Mouse (Mus musculus): ENCODE data around the gene Npcd. TPM values are rescaled to one million over a fixed set of nuclear protein-coding genes. Genes with fewer than 3 reads are reported as not detected.

Npcd gene
- not detected in 2 replicates for polyA plus RNA-seq (2014; fragmentation: Nextera tagmentation; extraction: Ambion mirVana)

DNA sequence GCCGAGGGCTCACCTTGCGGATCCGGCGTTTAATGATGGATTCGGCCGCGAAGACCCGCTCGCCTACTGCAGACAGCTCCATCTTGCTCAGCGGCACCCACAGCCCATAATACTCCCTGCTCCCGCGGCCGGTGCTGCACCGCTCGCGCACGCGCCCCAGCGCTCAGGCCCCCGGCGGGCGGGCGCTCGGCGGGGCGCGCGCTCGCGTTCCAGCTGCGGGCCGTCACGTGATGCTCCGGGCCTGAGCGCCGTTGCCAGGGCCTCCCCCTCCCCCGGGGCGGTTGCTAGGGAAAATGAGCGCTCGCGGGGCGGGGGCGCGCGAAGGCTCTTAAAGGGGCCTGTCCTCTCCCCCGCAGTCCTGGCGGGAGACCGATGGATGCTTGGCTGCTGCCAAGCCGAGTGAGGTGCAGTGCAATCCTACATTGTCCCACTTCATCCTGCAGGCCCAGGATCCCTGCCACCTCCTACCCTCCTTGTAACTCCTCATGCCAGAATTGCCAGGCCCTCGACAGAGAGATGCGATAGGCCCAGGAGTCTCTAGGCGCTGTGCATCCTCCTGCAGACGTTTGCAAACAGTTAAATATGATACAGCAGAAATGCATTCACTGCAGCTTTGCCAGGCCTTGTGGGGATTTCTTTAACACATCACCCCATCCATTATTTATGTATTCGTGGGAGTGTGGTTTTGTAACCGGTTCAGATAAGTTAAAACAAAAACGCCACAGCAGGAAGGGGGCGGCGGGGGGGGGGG, at the start of gene Npcd, which contains the start of gene Cbx6:
Gene Npcd, minus strand, starts transcription at position 108 of the 751 bp plus-strand sequence.
Gene Cbx6, minus strand, starts transcription at position 559 of the 751 bp plus-strand sequence.
- H3K9me3 ChIP-seq (ENCODE audit: control insufficient read depth, low read length), result no peaks in the 10 kb centered on the region
- H3K9ac ChIP-seq (ENCODE audit: low read depth, low read length), result peak within 1 kb of the TSS; percentile 78
- ATAC-seq (replicated peaks; ENCODE audit: low FRiP score) (peak; percentile 85), DNase-seq (ENCODE audit: low spot score) (peak; percentile 95)
- H3K27ac ChIP-seq (ENCODE audit: low read depth, low read length), result peak within 1 kb of the TSS; percentile 59
- peaks cover 2% of the 10 kb centered on the region; the same call in 1 of the 2 replicates for H3K36me3 ChIP-seq (ENCODE audit: control insufficient read depth, insufficient read depth, low read length)
- peak within 1 kb of the TSS; percentile 93 for H3K4me2 ChIP-seq
- peaks cover 11% of the 10 kb centered on the region for H3K4me1 ChIP-seq (replicated peaks; ENCODE audit: control insufficient read depth, insufficient read depth, low read length)
- WGBS, result 3% methylated on average over 58 of the region's 58 CpGs
- no peaks in the 10 kb centered on the region for H3K27me3 ChIP-seq (replicated peaks; ENCODE audit: control insufficient read depth, insufficient read depth, low read length)
- peak within 1 kb of the TSS; percentile 80 for H3K4me3 ChIP-seq (ENCODE audit: low read depth, low read length)

DNA sequence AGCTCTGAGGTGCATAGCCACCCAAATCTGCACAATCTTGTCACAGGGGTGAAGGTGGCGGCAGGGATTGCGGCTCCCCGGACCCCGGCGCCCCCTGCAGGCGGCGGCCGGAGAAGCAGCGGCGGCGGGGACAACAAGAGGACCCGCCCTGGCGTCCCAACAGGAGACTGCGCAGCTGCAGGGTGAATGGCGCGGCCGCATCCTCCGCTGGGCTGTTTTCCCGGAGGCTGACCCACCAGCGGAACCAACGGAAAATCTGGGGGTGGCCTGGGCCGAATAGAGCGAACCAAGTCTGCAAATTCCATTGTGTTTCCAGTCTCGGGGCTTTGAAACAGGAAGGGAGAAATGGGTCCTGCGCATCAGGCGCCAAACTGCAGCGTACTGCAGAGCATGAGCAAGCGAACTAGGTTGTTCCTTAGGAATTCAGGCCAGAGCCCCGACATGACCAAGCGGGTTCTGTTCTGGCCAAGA, 49.4 kb upstream of the Npcd start:
- H3K27me3 ChIP-seq (replicated peaks; ENCODE audit: control insufficient read depth, insufficient read depth, low read length), result peaks cover 3% of the 10 kb centered on the region; the same call in 1 of the 2 replicates
- H3K4me3 ChIP-seq (ENCODE audit: low read depth, low read length), result peak overlapping the region; percentile 56
- DNase-seq (ENCODE audit: low spot score) (peak; percentile 87), ATAC-seq (replicated peaks; ENCODE audit: low FRiP score) (peak; percentile 85)
- under 1% methylated on average over 30 of the region's 30 CpGs for WGBS
- H3K36me3 ChIP-seq (ENCODE audit: control insufficient read depth, insufficient read depth, low read length), result no peaks in the 10 kb centered on the region
- peak overlapping the region; percentile 69 for H3K9ac ChIP-seq (ENCODE audit: low read depth, low read length)
- peak overlapping the region; percentile 82 for H3K4me2 ChIP-seq
- no peaks in the 10 kb centered on the region for H3K9me3 ChIP-seq (ENCODE audit: control insufficient read depth, low read length)
- peaks cover 4% of the 10 kb centered on the region; the same call in 1 of the 2 replicates for H3K4me1 ChIP-seq (replicated peaks; ENCODE audit: control insufficient read depth, insufficient read depth, low read length)
- H3K27ac ChIP-seq (ENCODE audit: low read depth, low read length), result no peak overlapping the region; the same call in 1 of the 2 replicates

DNA sequence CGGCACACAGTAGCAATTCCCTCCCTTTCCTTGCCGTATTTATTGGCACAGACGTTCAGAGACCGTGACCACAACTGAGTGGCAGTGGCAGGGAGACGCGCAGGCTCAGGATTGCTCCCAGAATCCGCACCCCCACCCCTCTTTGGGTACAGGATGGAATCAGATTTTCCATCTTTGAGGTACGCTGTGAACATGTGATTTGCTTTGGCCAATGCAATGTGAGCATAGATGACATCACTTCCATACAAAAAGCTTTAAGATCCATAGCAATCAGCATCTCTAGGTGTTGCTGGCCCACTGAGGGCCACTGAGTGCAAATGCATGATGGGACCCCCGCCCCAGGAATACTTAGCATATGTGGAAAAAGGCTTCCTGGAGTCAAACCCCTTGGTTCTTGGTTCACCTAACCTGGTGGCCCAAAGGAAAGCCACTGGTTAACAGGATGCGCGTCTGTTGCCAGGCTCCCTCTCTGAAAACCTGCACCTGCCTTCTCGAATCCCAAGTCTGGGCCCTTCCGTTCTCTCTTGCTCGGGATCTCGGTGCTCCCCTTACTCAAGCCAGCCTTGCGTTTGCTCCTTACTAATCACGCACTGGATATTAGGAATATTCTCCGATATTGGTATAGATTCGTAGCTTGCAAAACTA, 48.7 kb upstream of the Npcd start:
- H3K4me1 ChIP-seq (replicated peaks; ENCODE audit: control insufficient read depth, insufficient read depth, low read length), result peaks cover 4% of the 10 kb centered on the region; the same call in 1 of the 2 replicates
- H3K9ac ChIP-seq (ENCODE audit: low read depth, low read length), result no peak overlapping the region; the same call in 1 of the 2 replicates
- H3K36me3 ChIP-seq (ENCODE audit: control insufficient read depth, insufficient read depth, low read length), result no peaks in the 10 kb centered on the region
- peak overlapping the region; percentile 56 for H3K4me3 ChIP-seq (ENCODE audit: low read depth, low read length)
- H3K27ac ChIP-seq (ENCODE audit: low read depth, low read length), result no peak overlapping the region
- no peaks in the 10 kb centered on the region for H3K9me3 ChIP-seq (ENCODE audit: control insufficient read depth, low read length)
- WGBS, result 32% methylated on average over 19 of the region's 19 CpGs
- ATAC-seq (replicated peaks; ENCODE audit: low FRiP score) (no peak), DNase-seq (ENCODE audit: low spot score) (no peak)
- H3K4me2 ChIP-seq, result peak overlapping the region; percentile 82
- H3K27me3 ChIP-seq (replicated peaks; ENCODE audit: control insufficient read depth, insufficient read depth, low read length), result peaks cover 3% of the 10 kb centered on the region; the same call in 1 of the 2 replicates

DNA sequence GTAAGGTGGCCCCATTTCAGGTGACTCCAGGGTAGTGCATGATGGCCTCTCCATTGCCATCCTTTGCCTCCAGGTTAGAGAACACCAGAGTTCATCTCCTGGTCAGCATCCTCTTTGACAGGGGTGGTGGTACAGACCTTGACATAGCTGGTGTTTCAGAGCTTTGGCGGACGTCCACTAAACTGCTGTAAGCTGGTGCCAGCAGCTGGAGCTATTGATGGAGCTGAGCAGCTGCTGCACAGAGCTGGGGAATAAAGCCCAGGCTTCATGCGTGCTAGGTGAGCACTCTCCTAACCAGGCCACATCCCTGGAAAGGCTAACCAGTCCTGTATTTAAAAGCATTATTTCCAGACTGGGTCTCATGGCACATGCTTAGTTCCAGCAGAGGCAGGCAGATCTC, 46.4 kb upstream of the Npcd start:
- Histone ChIP-seq H3K4me1 (replicated peaks; ENCODE audit: control insufficient read depth, insufficient read depth, low read length) (peaks cover 4% of the 10 kb centered on the region; the same call in 1 of the 2 replicates), H3K36me3 (ENCODE audit: control insufficient read depth, insufficient read depth, low read length) (no peaks in the 10 kb centered on the region), H3K27ac (ENCODE audit: low read depth, low read length) (no peak overlapping the region), H3K4me2 (no peak overlapping the region), H3K27me3 (replicated peaks; ENCODE audit: control insufficient read depth, insufficient read depth, low read length) (peaks cover 3% of the 10 kb centered on the region; the same call in 1 of the 2 replicates), H3K4me3 (ENCODE audit: low read depth, low read length) (no peak overlapping the region), H3K9ac (ENCODE audit: low read depth, low read length) (no peak overlapping the region), H3K9me3 (ENCODE audit: control insufficient read depth, low read length) (no peaks in the 10 kb centered on the region)
- DNase-seq (ENCODE audit: low spot score), result no peak
- ATAC-seq (replicated peaks; ENCODE audit: low FRiP score), result no peak
- 86% methylated on average over 3 of the region's 3 CpGs for WGBS

DNA sequence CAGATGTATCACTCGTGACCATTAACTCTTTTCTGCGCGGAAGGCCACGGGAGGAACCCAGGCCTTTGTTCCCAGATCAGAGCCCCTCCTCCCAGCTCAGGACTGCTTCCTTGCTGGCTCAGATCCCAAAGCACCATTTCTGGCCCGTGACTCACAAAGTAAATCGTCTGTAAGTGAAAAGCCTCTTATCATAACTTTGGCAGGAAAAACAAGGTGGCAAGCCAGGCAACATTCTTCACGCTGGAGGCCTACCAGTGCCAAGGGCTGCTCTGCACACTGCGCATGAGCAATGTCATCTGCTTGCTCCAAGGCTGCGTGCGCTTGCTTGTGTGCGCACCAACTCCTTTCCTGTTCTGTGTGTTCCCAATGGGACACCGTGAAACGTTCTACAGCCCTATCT, 45.3 kb upstream of the Npcd start:
- H3K27me3 ChIP-seq (replicated peaks; ENCODE audit: control insufficient read depth, insufficient read depth, low read length), result peaks cover 3% of the 10 kb centered on the region; the same call in 1 of the 2 replicates
- DNase-seq (ENCODE audit: low spot score) (no peak), ATAC-seq (replicated peaks; ENCODE audit: low FRiP score) (no peak)
- H3K36me3 ChIP-seq (ENCODE audit: control insufficient read depth, insufficient read depth, low read length), result no peaks in the 10 kb centered on the region
- H3K4me2 ChIP-seq, result no peak overlapping the region
- H3K9me3 ChIP-seq (ENCODE audit: control insufficient read depth, low read length), result no peaks in the 10 kb centered on the region
- no peak overlapping the region for H3K27ac ChIP-seq (ENCODE audit: low read depth, low read length)
- H3K4me1 ChIP-seq (replicated peaks; ENCODE audit: control insufficient read depth, insufficient read depth, low read length), result peaks cover 4% of the 10 kb centered on the region; the same call in 1 of the 2 replicates
- 47% methylated on average over 13 of the region's 13 CpGs for WGBS
- no peak overlapping the region for H3K4me3 ChIP-seq (ENCODE audit: low read depth, low read length)
- H3K9ac ChIP-seq (ENCODE audit: low read depth, low read length), result no peak overlapping the region

DNA sequence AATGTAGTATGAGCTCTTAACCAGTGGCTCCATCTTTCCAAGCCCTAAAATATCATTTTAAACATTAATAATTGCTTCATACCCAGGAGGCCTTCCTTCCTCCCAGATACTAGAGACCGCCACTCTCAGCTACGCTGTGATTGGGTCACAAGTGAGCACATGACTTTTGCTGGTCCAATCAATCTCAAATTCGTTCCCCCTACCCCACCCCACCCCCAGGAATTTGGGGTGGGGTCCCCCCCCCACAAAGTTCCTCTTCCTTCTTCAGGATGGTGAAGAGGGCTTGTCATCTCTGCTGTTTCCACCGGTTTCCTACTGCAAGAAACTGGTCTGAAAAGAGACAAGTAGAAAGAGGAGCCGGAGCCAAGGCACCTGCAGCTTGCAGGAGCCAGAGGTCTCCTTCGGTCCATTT, 44.7 kb upstream of the Npcd start:
- Histone ChIP-seq H3K27me3 (replicated peaks; ENCODE audit: control insufficient read depth, insufficient read depth, low read length) (peaks cover 3% of the 10 kb centered on the region; the same call in 1 of the 2 replicates), H3K4me1 (replicated peaks; ENCODE audit: control insufficient read depth, insufficient read depth, low read length) (peaks cover 4% of the 10 kb centered on the region; the same call in 1 of the 2 replicates), H3K4me2 (no peak overlapping the region), H3K36me3 (ENCODE audit: control insufficient read depth, insufficient read depth, low read length) (no peaks in the 10 kb centered on the region), H3K9me3 (ENCODE audit: control insufficient read depth, low read length) (no peaks in the 10 kb centered on the region), H3K27ac (ENCODE audit: low read depth, low read length) (no peak overlapping the region), H3K9ac (ENCODE audit: low read depth, low read length) (no peak overlapping the region), H3K4me3 (ENCODE audit: low read depth, low read length) (no peak overlapping the region)
- WGBS, result 69% methylated on average over 6 of the region's 6 CpGs
- no peak for DNase-seq (ENCODE audit: low spot score)
- no peak for ATAC-seq (replicated peaks; ENCODE audit: low FRiP score)

DNA sequence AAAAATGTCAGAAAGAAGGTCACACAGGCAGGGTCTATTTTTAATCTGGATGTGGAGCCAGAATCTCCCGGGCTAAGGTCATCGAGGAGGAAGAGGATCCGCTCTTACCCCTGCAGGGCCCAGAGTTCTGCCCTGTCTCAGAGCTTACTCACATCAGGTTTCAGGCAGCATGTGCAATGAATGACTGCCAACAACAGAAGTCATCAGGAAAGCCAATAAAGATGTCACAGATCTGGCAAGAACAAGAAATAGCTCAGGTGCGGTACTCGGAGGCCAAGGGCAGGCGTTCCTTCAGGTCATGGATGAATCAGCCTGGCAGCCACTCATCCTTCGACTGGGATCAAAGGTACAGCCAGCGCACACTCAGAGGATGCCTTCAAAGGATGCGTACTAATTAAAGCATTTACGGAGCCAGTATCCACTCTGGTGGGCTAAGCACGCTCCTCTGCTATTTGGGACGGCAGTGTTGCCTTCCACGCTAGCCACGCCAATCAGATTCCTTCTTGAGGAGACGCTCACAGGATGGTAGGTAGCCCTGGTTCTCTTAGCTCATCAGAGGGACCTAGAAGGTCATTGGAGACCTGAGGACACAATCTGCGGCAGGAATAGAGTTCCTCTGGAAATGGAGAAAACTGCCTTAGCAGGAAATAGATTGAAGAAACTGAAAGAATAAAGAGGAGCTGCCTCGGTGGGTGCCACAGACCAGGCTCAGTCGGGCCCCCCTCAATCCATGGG, 41.4 kb upstream of the Npcd start:
- no peaks in the 10 kb centered on the region for H3K9me3 ChIP-seq (ENCODE audit: control insufficient read depth, low read length)
- H3K27ac ChIP-seq (ENCODE audit: low read depth, low read length), result no peak overlapping the region
- H3K4me2 ChIP-seq, result no peak overlapping the region
- H3K4me3 ChIP-seq (ENCODE audit: low read depth, low read length), result no peak overlapping the region
- no peak overlapping the region for H3K9ac ChIP-seq (ENCODE audit: low read depth, low read length)
- no peaks in the 10 kb centered on the region for H3K4me1 ChIP-seq (replicated peaks; ENCODE audit: control insufficient read depth, insufficient read depth, low read length)
- WGBS, result 87% methylated on average over 18 of the region's 18 CpGs
- no peak for DNase-seq (ENCODE audit: low spot score)
- ATAC-seq (replicated peaks; ENCODE audit: low FRiP score), result no peak
- H3K27me3 ChIP-seq (replicated peaks; ENCODE audit: control insufficient read depth, insufficient read depth, low read length), result no peaks in the 10 kb centered on the region; the same call in 1 of the 2 replicates
- H3K36me3 ChIP-seq (ENCODE audit: control insufficient read depth, insufficient read depth, low read length), result no peaks in the 10 kb centered on the region

DNA sequence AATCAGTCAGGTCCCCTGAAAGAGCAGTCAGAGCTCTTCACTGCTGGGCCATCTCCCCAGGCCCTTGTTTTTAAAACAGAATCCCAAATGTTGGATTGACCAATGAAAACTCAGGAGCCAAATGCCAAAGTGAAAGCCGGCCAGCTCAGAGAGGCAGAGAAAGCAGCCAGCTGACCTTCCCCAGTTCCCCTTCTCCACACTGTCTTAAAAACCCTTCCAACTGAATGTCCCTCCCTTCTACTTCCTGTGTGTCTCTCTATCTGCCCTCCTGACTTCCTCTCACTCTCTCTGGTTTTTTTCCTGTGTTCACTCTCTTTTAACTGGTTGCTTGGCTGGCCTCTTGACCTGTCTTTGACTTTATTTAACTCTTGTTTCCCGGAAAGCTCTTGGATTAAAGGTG, 40.0 kb upstream of the Npcd start:
- WGBS, result 53% methylated on average over 2 of the region's 2 CpGs

More for the DNA sequence above, 40.0 kb upstream of the Npcd start:
- no peak overlapping the region for H3K27ac ChIP-seq (ENCODE audit: low read depth, low read length)
- DNase-seq (ENCODE audit: low spot score) (no peak), ATAC-seq (replicated peaks; ENCODE audit: low FRiP score) (no peak)
- no peaks in the 10 kb centered on the region for H3K9me3 ChIP-seq (ENCODE audit: control insufficient read depth, low read length)
- H3K4me2 ChIP-seq, result no peak overlapping the region
- H3K36me3 ChIP-seq (ENCODE audit: control insufficient read depth, insufficient read depth, low read length), result no peaks in the 10 kb centered on the region
- no peaks in the 10 kb centered on the region for H3K4me1 ChIP-seq (replicated peaks; ENCODE audit: control insufficient read depth, insufficient read depth, low read length)
- H3K9ac ChIP-seq (ENCODE audit: low read depth, low read length), result no peak overlapping the region
- no peaks in the 10 kb centered on the region; the same call in 1 of the 2 replicates for H3K27me3 ChIP-seq (replicated peaks; ENCODE audit: control insufficient read depth, insufficient read depth, low read length)
- no peak overlapping the region for H3K4me3 ChIP-seq (ENCODE audit: low read depth, low read length)
